Mouse (Mus musculus) cortical plate, adult 2 months (tissue): ENCODE results near the gene Zfp385a. TPM values are rescaled to one million over a fixed set of nuclear protein-coding genes. Genes with fewer than 3 reads are reported as not detected.

Source experiments
- H3K27ac ChIP-seq: fragments of 200-500 bp; 2 replicates; pipeline ENCODE4 v1.5.1; 2012; ENCODE audit warnings: low read length, control low read depth, inconsistent platforms; ENCODE audit not compliant: insufficient read depth
- H3K4me1 ChIP-seq: fragments of 200-500 bp; 2 replicates; pipeline ENCODE4 v1.6.1; 2011; ENCODE audit warnings: low read length; ENCODE audit not compliant: control insufficient read depth, insufficient read depth
- H3K4me3 ChIP-seq: fragments of 200-500 bp; 2 replicates; pipeline ENCODE4 v1.5.1; 2011; ENCODE audit warnings: mild to moderate bottlenecking, low read length, control low read depth; ENCODE audit not compliant: insufficient read depth
- CTCF ChIP-seq: fragments of 200-500 bp; IDR thresholded peaks from 2 replicates; pipeline ENCODE4 v1.5.1; 2011; ENCODE audit warnings: mild to moderate bottlenecking, control low read depth, low read length; ENCODE audit not compliant: insufficient read depth; ENCODE audit errors: extremely low read depth
- POLR2A ChIP-seq: fragments of 200-500 bp; IDR thresholded peaks from 2 replicates; pipeline ENCODE4 v1.6.1; 2011; ENCODE audit warnings: mild to moderate bottlenecking, low read length, control low read depth; ENCODE audit not compliant: insufficient read depth; ENCODE audit errors: extremely low read depth
- polyA plus RNA-seq: library from polyadenylated mRNA; depleted of rRNA; stranded (reverse); fragments of >200 nt; gene quantifications from 2 replicates; pipeline ENCODE4 v1.2.3, GENCODE M21; 2012

The Zfp385a gene
- polyA plus RNA-seq, 1 experiment: 45.2 TPM

DNA sequence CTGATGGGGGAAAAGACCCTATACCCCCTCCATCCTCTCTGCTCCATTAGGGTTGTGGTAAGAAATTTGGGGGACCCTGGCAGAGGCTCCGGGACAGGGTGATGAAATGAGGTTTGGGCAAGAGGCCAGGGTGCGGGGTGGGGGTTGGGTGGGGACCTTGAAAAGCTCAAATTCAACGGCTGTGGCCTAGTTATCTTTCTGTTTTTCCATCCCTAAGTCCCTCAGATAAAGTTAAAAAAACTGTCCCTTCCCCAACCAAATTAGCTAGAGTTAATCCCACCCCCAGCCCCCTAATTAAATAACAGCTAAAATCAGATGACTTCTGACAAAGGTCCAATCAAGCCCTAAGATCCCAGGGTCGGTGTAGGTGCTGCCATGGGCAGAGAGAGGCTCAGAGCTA, 24.9 kb upstream of the Zfp385a start:
- Histone ChIP-seq H3K27ac (no peak overlapping the region), H3K4me1 (no peaks in the 10 kb centered on the region), H3K4me3 (no peak overlapping the region)
- TF ChIP-seq POLR2A (no peak), CTCF (no peak)

DNA sequence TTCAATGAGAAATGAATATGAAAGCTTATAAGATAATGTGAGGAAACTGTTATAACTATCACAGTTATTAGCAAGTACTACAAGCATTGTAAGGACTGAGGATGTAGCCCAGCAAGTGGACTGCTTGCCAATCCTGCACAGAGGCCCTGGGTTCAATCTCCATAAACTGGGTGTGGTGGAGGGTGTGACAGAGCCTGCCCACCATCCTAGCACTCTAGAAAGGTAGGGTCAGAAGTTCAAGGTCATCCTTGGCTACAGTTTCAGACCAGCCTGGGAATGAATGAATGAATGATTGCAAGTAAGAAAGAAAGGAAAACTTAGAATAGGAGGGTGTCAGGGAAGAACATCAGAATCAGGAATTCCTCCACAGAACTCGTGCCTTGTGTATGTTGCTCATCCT, 23.9 kb upstream of the Zfp385a start:
- no peak overlapping the region for H3K27ac ChIP-seq
- no peak overlapping the region for H3K4me3 ChIP-seq
- H3K4me1 ChIP-seq: no peaks in the 10 kb centered on the region
- no peak for TF ChIP-seq CTCF
- TF ChIP-seq POLR2A: no peak

DNA sequence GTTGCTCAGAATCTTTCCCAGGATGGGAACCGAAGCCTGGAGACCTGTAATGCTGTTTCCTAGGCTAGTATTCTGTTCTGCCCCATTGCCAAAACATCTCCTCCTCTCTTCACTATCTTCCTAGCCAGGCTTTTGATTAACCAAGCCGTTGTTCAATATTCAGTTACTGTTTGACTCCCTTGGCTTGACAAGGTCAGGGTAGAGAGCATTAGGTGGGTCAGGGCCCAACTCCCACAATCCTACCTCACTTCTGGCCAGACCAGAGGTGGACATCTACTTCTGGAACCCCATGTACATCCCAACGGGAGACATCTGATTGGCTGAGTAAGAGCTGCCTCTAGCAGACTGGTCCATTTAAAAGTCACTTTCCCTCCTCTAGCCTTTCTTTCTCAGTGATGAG, 23.1 kb upstream of the Zfp385a start:
- TF ChIP-seq CTCF (no peak), POLR2A (no peak)
- Histone ChIP-seq H3K4me3 (no peak overlapping the region), H3K27ac (no peak overlapping the region), H3K4me1 (no peaks in the 10 kb centered on the region)

DNA sequence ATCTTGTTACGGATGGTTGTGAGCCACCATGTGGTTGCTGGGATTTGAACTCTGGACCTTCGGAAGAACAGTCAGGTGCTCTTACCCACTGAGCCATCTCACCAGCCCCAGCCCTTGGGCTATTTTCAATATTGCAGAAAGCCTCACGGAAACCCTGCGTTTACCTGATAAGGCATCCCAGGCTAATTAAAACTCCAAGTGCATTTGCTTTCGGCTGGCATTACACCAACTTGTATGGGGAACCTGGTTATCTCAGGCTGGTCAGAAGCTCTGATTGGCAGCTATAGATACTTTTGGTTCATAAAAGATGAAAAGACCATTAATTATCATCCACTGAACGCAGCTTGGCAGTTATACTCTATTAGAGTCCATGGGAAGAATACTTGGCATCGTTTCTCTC, 22.4 kb upstream of the Zfp385a start:
- Histone ChIP-seq H3K27ac (no peak overlapping the region), H3K4me3 (no peak overlapping the region), H3K4me1 (no peaks in the 10 kb centered on the region)
- TF ChIP-seq POLR2A (no peak), CTCF (no peak)

DNA sequence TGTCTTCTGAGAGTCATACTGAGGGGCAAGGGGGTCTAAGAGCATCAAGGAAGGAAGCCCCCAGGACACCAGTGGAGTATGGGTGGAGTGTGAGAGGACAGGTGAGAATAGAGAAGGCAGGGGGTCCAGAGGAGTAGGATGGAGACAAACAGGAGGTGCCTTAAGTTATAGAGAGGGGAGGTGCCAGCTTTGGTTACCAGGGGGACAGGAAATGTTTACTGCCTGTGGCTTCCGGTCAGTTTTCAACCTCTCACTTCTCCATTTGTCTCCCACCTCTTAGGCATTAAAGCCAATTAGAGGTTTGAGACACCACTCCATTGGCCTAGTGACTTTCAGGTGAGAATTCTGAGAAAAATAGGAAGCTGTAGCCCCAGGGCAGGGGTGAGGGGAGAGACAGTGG, 21.4 kb upstream of the Zfp385a start:
- no peaks in the 10 kb centered on the region for H3K4me1 ChIP-seq
- no peak for TF ChIP-seq CTCF
- no peak for TF ChIP-seq POLR2A
- H3K27ac ChIP-seq: no peak overlapping the region
- no peak overlapping the region for H3K4me3 ChIP-seq

DNA sequence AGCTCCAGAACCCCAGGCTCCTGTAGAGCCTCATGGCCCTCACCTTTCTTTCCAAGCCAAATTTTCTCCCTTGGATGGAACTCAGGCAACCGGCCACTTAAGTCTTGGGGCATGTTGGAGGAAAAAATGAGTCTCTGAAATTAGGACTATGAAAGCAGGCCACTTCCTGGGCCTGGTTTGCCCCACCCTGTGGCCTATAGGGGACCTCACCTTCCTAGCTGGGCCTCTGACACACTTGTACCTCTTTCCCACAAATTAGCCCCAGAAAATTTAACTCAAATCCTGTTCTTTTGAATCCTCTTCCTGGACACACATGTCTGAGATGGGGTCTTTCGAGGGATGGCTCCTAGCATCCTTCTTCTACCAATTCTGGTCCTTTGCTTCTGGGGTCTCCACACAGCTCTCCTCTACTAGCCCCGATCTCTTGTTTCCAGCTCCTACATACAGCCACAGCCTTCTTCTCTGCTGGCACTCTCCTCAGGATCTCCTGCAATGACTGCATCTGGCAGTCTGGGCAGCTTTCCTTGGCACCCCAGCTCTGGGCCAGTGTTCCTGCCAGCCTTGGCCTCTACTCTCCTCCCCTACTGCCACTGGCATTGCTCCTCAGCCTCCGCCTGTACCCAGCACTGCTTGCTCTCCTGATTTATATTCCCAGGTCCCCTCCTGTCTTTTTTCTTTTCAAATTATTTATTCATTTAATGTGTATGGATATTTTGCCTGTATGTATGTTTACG, 20.1 kb upstream of the Zfp385a start:
- Histone ChIP-seq H3K4me1 (no peaks in the 10 kb centered on the region), H3K27ac (no peak overlapping the region), H3K4me3 (no peak overlapping the region)
- TF ChIP-seq CTCF (no peak), POLR2A (no peak)

DNA sequence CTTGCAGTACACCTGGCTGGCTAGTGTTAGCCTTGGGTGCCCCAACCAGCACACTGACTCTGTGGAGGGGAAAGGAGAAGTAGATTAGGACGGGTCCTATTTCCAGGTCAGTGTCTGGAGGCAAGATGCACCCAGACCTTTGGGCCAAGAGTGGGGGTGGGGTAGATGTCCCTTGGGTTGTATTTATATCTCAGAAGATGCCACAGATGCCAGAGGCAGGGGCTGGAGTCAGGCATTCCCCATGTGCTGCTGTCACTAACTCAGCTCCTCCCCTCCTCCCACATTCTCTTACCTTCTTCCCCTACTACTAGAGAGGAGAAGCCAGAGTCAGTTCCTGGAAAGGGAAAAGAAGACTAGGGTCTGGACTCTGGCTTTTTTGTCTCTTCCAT, 19.2 kb upstream of the Zfp385a start:
- H3K27ac ChIP-seq: no peak overlapping the region
- TF ChIP-seq POLR2A: no peak
- no peak for TF ChIP-seq CTCF
- no peak overlapping the region for H3K4me3 ChIP-seq
- H3K4me1 ChIP-seq: no peaks in the 10 kb centered on the region

DNA sequence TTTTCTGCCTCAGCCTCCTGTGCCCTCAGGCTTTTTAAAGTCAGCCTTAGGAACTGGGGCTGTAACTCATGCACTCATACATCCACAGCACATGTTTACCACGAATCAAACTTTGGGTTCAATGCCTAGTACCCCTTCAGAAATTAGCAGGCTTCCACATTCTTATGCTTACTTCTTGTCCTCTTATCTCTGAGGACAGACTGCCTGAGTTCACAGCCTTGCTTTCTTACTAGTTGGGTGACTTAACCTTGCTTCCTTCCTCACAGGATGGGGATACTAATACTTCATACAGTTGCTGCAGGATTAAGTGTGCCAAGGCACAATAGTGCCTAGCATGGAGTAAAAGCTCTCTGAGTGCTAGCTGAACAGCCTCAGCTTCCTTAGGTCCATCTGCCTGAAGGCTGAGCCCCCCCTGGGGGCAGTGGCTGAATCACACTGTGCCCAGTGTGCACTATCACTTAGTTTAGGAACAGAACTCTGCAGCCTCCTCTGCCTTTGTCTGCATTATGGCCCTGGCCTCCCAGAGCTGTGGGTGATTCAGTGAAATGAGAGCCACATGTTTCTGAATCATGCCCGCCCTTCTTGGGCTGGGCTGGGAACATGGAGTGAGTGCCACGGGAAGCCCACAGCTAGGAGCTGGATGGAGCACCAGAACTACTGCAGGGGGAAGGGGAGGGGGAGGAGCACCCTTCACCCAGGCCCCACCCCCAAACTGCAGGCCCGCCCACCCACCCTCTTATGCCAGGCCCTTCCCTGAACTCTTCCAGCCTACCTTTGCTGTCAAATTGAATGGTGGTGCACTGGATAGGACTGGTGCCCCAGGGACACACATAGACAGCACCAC, 18.6 kb upstream of the Zfp385a start:
- Histone ChIP-seq H3K4me3 (no peak overlapping the region), H3K27ac (no peak overlapping the region), H3K4me1 (no peaks in the 10 kb centered on the region)
- TF ChIP-seq CTCF (no peak), POLR2A (no peak)

DNA sequence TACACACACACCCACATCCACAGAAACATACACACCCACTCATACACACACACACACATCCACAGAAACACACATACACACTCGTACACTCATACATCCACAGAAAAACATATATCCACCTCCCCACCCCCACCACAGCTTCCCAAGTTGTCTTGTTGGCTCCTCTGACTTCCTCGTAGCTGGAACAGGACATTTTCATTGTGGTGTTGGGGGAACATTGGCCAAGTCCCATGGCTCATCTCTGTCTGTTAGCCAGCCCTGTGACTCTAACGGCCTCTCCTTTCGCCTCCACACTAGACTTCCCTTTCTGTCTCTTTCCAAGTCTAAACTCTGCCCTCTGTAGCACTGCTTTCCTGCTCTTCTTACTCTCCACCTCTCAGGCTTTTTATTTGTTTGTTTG, 17.9 kb upstream of the Zfp385a start:
- H3K27ac ChIP-seq: no peak overlapping the region
- TF ChIP-seq POLR2A (no peak), CTCF (no peak)
- H3K4me1 ChIP-seq: no peaks in the 10 kb centered on the region
- no peak overlapping the region for H3K4me3 ChIP-seq

DNA sequence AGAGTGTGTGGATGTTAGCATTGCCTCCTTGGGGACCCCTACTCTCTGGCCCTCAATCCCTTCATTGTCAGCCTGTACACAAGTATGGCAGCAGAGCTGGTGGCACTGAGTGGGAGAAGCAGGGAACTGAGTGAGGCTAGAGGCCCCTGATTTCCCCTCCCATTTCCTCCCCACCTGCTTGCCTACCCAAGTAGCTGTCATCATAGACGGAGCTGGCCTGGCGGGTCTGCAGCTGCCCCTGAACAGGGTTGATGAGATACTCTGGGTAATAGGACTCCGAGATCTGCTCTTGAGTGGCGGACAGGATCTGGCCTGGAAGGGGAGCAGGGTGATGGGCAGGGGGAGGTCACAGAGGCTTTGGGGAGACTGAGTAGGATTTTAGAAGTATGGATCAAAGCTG, 16.2 kb upstream of the Zfp385a start:
- no peaks in the 10 kb centered on the region for H3K4me1 ChIP-seq
- TF ChIP-seq POLR2A (no peak), CTCF (no peak)
- no peak overlapping the region for H3K4me3 ChIP-seq
- no peak overlapping the region for H3K27ac ChIP-seq
